ENCODE assay signal across 15 mouse cellular contexts in genomic region chr5:124715135-124715534, GRCm38 (mm10). TPM values are rescaled to one million over a fixed set of nuclear protein-coding genes. Genes with fewer than 3 reads are reported as not detected.
DNase-seq lines count a peak whose midpoint lies in the region; ATAC-seq and TF ChIP-seq lines count a peak whose summit lies in the region.
"Had no signal": no experiment of that assay in that cellular context is flagged by ENCODE, and none has a peak within 500 bp of the region (broad histone marks: within the 10 kb centered on the region; RNA-seq: fewer than 3 reads in every experiment).

No protein-coding gene starts in this region.

- H3K27me3 ChIP-seq in heart, embryonic 12.5 days (replicated peaks) = no peaks in the 10 kb centered on the region
- H3K27me3 ChIP-seq in kidney, embryonic 15.5 days = no peaks in the 10 kb centered on the region
- H3K27me3 ChIP-seq in midbrain, postnatal 0 days (ENCODE audit: insufficient read depth, low read length) = no peaks in the 10 kb centered on the region
- H3K27me3 ChIP-seq: forebrain, embryonic 12.5 days; Patski; stomach, embryonic 15.5 days had no signal

- H3K27ac ChIP-seq in heart, embryonic 12.5 days (ENCODE audit: poor library complexity, severe bottlenecking) = no peak overlapping the region
- H3K27ac ChIP-seq in kidney, embryonic 15.5 days = peak overlapping the region; percentile 3; the same call in 1 of the 2 replicates
- no peak overlapping the region for H3K27ac ChIP-seq in midbrain, postnatal 0 days (ENCODE audit: low read depth, low read length)
- H3K27ac ChIP-seq: forebrain, embryonic 12.5 days; stomach, embryonic 15.5 days had no signal

- H3K4me3 ChIP-seq in heart, embryonic 12.5 days = no peak overlapping the region
- H3K4me3 ChIP-seq in kidney, embryonic 15.5 days (replicated peaks) = no peak overlapping the region
- H3K4me3 ChIP-seq in midbrain, postnatal 0 days (ENCODE audit: low read depth, low read length) = no peak overlapping the region
- H3K4me3 ChIP-seq: forebrain, embryonic 12.5 days; stomach, embryonic 15.5 days had no signal

- peaks cover 95% of the 10 kb centered on the region for H3K36me3 ChIP-seq in heart, embryonic 12.5 days
- peaks cover 97% of the 10 kb centered on the region for H3K36me3 ChIP-seq in kidney, embryonic 15.5 days
- H3K36me3 ChIP-seq in midbrain, postnatal 0 days (ENCODE audit: insufficient read depth, low read length) = peaks cover 64% of the 10 kb centered on the region

- no peak overlapping the region for H3K9ac ChIP-seq in heart, embryonic 12.5 days
- no peak overlapping the region for H3K9ac ChIP-seq in kidney, embryonic 15.5 days
- no peak overlapping the region for H3K9ac ChIP-seq in midbrain, postnatal 0 days (replicated peaks; ENCODE audit: low read length, poor library complexity, severe bottlenecking)
- H3K9ac ChIP-seq: forebrain, embryonic 12.5 days; stomach, embryonic 15.5 days had no signal

- TF ChIP-seq CTCF in midbrain, postnatal 0 days (IDR thresholded peaks at IDR 0.05) = no peak

- no peaks in the 10 kb centered on the region for H3K9me3 ChIP-seq in heart, embryonic 12.5 days (replicated peaks)
- no peaks in the 10 kb centered on the region for H3K9me3 ChIP-seq in kidney, embryonic 15.5 days (replicated peaks)
- H3K9me3 ChIP-seq in midbrain, postnatal 0 days (ENCODE audit: low read length) = no peaks in the 10 kb centered on the region
- H3K9me3 ChIP-seq: forebrain, embryonic 12.5 days; stomach, embryonic 15.5 days had no signal

- WGBS in heart, embryonic 12.5 days = 81% methylated on average over 8 of the region's 8 CpGs
- 87% methylated on average over 8 of the region's 8 CpGs for WGBS in kidney, embryonic 15.5 days
- 92% methylated on average over 8 of the region's 8 CpGs for WGBS in midbrain, postnatal 0 days

- DNase-seq in heart, adult 11 months = peak; percentile 97
- peak; percentile 36 to 38 for DNase-seq in heart, adult 9 months (ENCODE audit: low spot score in 2 of 2)
- DNase-seq in lung, postnatal 36 days = peak; percentile 26
- no peak for DNase-seq in midbrain, postnatal 0 days (ENCODE audit: low spot score)
- no peak for DNase-seq in natural killer cell, adult 2 months (ENCODE audit: low spot score in 2 of 2)
- DNase-seq: cerebellum, postnatal 25 days; layer of hippocampus, postnatal 36 days; right cerebral cortex, adult 18-20 months had no signal

- no peak overlapping the region for H3K4me2 ChIP-seq in heart, embryonic 12.5 days
- no peak overlapping the region for H3K4me2 ChIP-seq in kidney, embryonic 15.5 days
- H3K4me2 ChIP-seq in midbrain, postnatal 0 days (ENCODE audit: low read depth, low read length, poor library complexity, severe bottlenecking) = no peak overlapping the region
- H3K4me2 ChIP-seq: forebrain, embryonic 12.5 days; stomach, embryonic 15.5 days had no signal

- H3K4me1 ChIP-seq in heart, embryonic 12.5 days (replicated peaks) = no peaks in the 10 kb centered on the region
- H3K4me1 ChIP-seq in kidney, embryonic 15.5 days = no peaks in the 10 kb centered on the region
- H3K4me1 ChIP-seq in midbrain, postnatal 0 days (ENCODE audit: insufficient read depth, low read length) = no peaks in the 10 kb centered on the region
- H3K4me1 ChIP-seq: forebrain, embryonic 12.5 days; stomach, embryonic 15.5 days had no signal

- no peak for ATAC-seq in heart, embryonic 12.5 days (ENCODE audit: insufficient number of reproducible peaks, low FRiP score)
- ATAC-seq in kidney, embryonic 15.5 days (replicated peaks; ENCODE audit: low FRiP score) = no peak
- ATAC-seq in midbrain, postnatal 0 days (ENCODE audit: low FRiP score) = no peak
- no peak for ATAC-seq in granulocyte monocyte progenitor cell, adult 5-6 weeks (replicated peaks; ENCODE audit: poor library complexity, severe bottlenecking)
- ATAC-seq: Patski had no signal

RNA-seq across cellular contexts. Expression of gene Dnah10, which starts 9.8 kb away (rescaled TPM):
- 0.04 TPM in 2 replicates for polyA plus RNA-seq in heart, embryonic 12.5 days (2016; fragmentation: Nextera tagmentation; extraction: Ambion mirVana)
- 0.10 and 0.27 TPM in 2 replicates for polyA plus RNA-seq in kidney, embryonic 15.5 days (2015; fragmentation: Nextera tagmentation; extraction: Ambion mirVana)
- total RNA-seq in midbrain, postnatal 0 days (2014; rRNA removed) = 0.85 and 1.8 TPM in 2 replicates
- 0.19 and 0.20 TPM in 2 replicates for polyA plus RNA-seq in midbrain, postnatal 0 days (2015; fragmentation: Nextera tagmentation; extraction: Ambion mirVana)
- total RNA-seq in granulocyte monocyte progenitor cell, adult 5-6 weeks (2014; fragmentation: Nextera tagmentation) = not detected in 2 replicates
- total RNA-seq in granulocyte monocyte progenitor cell, adult 5-6 weeks (2017) = not detected in 2 replicates
- total RNA-seq: hematopoietic stem cell, adult 5-6 weeks had no signal

Comparison
In these comparisons a context has a peak if more than half of its experiments do, and no peak if none do; other contexts are left out.
1. DNase-seq: peak in heart, adult 11 months (single experiment), heart, adult 9 months (2 of 2) and lung, postnatal 36 days (single experiment); none in midbrain, postnatal 0 days (single experiment) and natural killer cell, adult 2 months (0 of 2).